Mouse (Mus musculus) limb, embryonic 10.5 days (tissue): ENCODE data around the gene Arpp21. TPM values are rescaled to one million over a fixed set of nuclear protein-coding genes. Genes with fewer than 3 reads are reported as not detected.

Experiments used
- DNase-seq: peaks from one replicate; pipeline ENCODE4 v3.0.0-alpha.2; 2017; ENCODE audit warnings: low spot score
- H3K27ac ChIP-seq: fragments of 300-500 bp; sonication (generic); 2 replicates; pipeline ENCODE4 v1.5.1; 2016; ENCODE audit warnings: mild to moderate bottlenecking
- H3K27me3 ChIP-seq: fragments of 300-500 bp; sonication (generic); 2 replicates; pipeline ENCODE4 v1.6.1; 2016; ENCODE audit warnings: low read depth, mild to moderate bottlenecking; ENCODE audit not compliant: poor library complexity, severe bottlenecking
- H3K36me3 ChIP-seq: fragments of 300-500 bp; sonication (generic); 2 replicates; pipeline ENCODE4 v1.6.1; 2016; ENCODE audit warnings: mild to moderate bottlenecking, moderate library complexity
- H3K4me1 ChIP-seq: fragments of 300-500 bp; sonication (generic); 2 replicates; pipeline ENCODE4 v1.6.1; 2016
- H3K4me3 ChIP-seq: fragments of 300-500 bp; sonication (generic); 2 replicates; pipeline ENCODE4 v1.5.1; 2016; ENCODE audit warnings: mild to moderate bottlenecking, moderate library complexity
- H3K9me3 ChIP-seq: fragments of 300-500 bp; sonication (generic); replicated peaks from 2 replicates; pipeline ENCODE4 v1.6.1; 2016; ENCODE audit warnings: mild to moderate bottlenecking
- WGBS: fragments of 180-500 bp; shearing (Covaris S2); methylation state at CpG from one replicate; pipeline ENCODE4 v1.1.7; 2016; 5-methylcytosine and 5-hydroxymethylcytosine counted together
- polyA plus RNA-seq: library from polyadenylated mRNA; unstranded; fragments of >200 nt; fragmentation: Nextera tagmentation; extraction: Ambion mirVana; gene quantifications from 2 replicates; pipeline ENCODE4 v1.2.1, GENCODE M21; 2016

The Arpp21 gene
- polyA plus RNA-seq, 1 experiment from 2014 or later: 1.2 TPM

GRCm38 (mm10) chr9:112226511-112226910 lies 9.2 kb downstream of the Arpp21 start:
- Histone ChIP-seq H3K4me3 (no peak overlapping the region), H3K27me3 (peaks cover 3% of the 10 kb centered on the region; the same call in 1 of the 2 replicates), H3K9me3 (no peaks in the 10 kb centered on the region), H3K4me1 (no peaks in the 10 kb centered on the region), H3K27ac (no peak overlapping the region), H3K36me3 (no peaks in the 10 kb centered on the region)
- DNase-seq: no peak
- WGBS: 60% methylated on average over 1 of the region's 1 CpGs

DNA sequence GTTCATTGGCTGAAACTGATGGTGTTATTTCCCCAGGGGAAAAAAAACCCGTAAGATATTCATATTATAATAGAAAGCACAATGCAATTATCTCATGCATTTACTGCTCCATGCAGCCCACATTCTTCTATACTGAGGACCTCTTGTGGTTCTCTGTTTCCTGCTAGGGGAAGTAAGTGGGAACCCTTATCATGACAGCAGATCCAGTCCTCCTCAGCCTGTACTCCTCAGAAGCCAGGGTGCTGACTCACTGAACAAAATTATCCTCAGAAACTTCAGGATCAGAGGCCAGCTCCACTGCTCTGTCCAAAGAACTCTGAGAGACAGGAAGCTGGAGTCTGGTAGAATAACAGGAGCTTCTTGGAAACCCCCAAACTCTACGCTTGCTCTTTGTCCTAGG lies 10.7 kb downstream of the Arpp21 start:
- WGBS: 86% methylated on average over 2 of the region's 2 CpGs
- H3K4me3 ChIP-seq: no peak overlapping the region
- no peak overlapping the region for H3K27ac ChIP-seq
- no peaks in the 10 kb centered on the region for H3K9me3 ChIP-seq
- no peak for DNase-seq
- H3K27me3 ChIP-seq: no peaks in the 10 kb centered on the region
- H3K36me3 ChIP-seq: no peaks in the 10 kb centered on the region
- H3K4me1 ChIP-seq: no peaks in the 10 kb centered on the region

DNA sequence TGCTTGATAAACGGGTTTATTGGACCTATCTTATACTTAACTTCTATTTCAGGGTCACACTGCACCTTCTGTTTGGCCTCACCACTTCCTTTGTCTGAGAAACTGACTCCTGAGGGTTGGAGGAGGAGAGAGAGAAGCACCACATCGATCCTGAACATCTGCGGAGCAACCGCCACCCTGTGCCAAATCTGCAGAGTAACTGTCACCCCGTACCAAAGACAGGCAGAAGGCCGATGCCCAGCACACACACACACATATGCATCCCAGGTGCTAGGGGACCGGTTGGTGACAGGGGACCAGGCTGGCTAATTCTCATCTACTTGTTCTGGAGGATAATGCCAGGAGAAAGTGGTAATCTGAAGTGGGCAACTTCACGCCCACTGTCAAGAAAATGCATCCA lies 16.4 kb downstream of the Arpp21 start:
- Histone ChIP-seq H3K4me3 (no peak overlapping the region), H3K9me3 (no peaks in the 10 kb centered on the region), H3K4me1 (peaks cover 8% of the 10 kb centered on the region; the same call in 1 of the 2 replicates), H3K36me3 (no peaks in the 10 kb centered on the region), H3K27me3 (no peaks in the 10 kb centered on the region), H3K27ac (no peak overlapping the region)
- DNase-seq: no peak
- WGBS: 87% methylated on average over 8 of the region's 8 CpGs

- Histone ChIP-seq H3K4me1 (peaks cover 13% of the 10 kb centered on the region), H3K27ac (no peak overlapping the region), H3K27me3 (no peaks in the 10 kb centered on the region), H3K9me3 (no peaks in the 10 kb centered on the region), H3K4me3 (no peak overlapping the region), H3K36me3 (no peaks in the 10 kb centered on the region)
- DNase-seq: no peak
- 88% methylated on average over 3 of the region's 3 CpGs for WGBS
Observed at GRCm38 (mm10) chr9:112218237-112218636, 17.5 kb downstream of the Arpp21 start.

DNA sequence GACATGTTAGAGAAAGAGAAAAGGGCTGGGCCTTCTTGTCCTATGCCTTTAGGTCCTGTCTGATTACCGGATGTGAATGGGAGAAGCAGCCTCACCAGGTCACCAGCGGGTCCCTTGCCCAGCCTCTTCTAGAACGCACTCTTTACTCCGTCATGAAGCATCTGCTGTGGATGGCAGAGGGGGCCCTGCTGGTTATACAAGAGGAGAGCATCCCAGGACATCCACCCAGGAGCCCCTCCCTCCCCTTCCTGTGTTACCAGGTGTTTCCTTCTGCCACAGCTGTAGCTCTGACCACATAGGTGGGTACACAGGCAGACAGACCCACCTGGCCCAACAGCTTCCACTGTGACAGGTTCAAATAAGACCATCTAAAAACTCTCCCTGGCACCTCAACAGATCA lies 18.6 kb downstream of the Arpp21 start:
- 88% methylated on average over 4 of the region's 4 CpGs for WGBS
- Histone ChIP-seq H3K27ac (no peak overlapping the region), H3K9me3 (no peaks in the 10 kb centered on the region), H3K36me3 (no peaks in the 10 kb centered on the region), H3K4me3 (no peak overlapping the region), H3K4me1 (peaks cover 13% of the 10 kb centered on the region), H3K27me3 (no peaks in the 10 kb centered on the region)
- no peak for DNase-seq

DNA sequence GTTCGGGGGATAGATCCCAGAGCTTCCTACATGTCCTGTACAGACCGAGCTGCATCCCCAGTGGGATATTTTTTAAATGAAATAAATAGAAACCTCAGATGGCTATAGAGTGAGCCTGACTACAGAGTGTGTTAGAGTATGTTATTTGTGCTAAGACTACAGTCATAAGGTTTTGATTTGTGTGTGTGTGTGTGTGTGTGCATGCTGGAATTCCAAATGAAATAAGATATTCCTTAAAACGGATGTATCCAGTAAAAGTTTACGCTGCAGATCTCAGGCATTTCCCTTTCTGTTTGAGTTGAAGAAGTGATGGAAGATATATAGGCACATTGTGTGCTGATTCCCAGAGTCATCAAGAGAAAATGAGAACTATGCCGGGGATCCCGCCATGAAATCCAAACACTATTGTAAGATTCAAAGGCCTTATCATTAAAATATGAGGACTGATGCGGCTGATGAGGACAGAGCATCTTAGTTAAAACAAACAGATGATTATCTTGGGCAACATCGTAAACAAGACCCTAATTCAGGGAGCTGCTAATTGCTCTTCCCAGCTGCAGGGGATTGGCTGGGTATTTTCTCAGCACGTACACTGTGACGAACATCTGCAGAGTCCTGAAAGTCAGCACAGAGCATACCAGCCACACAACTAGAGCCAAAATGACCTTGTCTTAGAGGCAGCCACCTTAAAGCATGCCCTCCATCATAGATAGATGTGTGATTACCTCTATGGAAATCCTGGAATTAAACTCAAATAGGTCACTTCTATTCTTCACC lies 20.5 kb downstream of the Arpp21 start:
- Histone ChIP-seq H3K4me3 (no peak overlapping the region), H3K36me3 (no peaks in the 10 kb centered on the region), H3K27ac (no peak overlapping the region), H3K9me3 (no peaks in the 10 kb centered on the region), H3K4me1 (peaks cover 13% of the 10 kb centered on the region), H3K27me3 (no peaks in the 10 kb centered on the region)
- WGBS: 43% methylated on average over 10 of the region's 10 CpGs
- DNase-seq: no peak

GRCm38 (mm10) chr9:112213411-112214255 lies 22.1 kb downstream of the Arpp21 start:
- 51% methylated on average over 10 of the region's 10 CpGs for WGBS
- no peak for DNase-seq
- Histone ChIP-seq H3K4me3 (no peak overlapping the region), H3K9me3 (no peaks in the 10 kb centered on the region), H3K4me1 (peaks cover 13% of the 10 kb centered on the region), H3K36me3 (no peaks in the 10 kb centered on the region), H3K27ac (no peak overlapping the region), H3K27me3 (no peaks in the 10 kb centered on the region)

DNA sequence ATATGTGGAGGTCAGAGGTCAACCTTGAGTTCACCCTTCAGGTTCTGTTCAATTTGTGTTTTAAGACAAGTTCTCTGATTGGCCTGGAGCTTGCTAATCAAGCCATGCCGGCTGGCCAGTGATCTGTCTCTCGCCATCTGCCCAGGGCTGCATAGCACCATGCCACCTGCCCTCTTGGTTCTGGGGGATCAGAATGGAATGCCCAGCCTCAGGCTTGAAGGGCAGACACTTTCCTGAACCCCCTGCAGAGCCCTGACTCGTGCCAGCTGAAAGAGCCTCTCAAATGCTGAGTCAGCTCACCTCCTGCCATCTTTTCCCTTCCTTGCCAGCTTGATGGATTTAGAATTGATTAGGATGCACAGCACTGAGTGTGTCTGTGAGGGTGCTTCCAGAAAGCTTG lies 25.9 kb downstream of the Arpp21 start:
- H3K4me1 ChIP-seq: peaks cover 10% of the 10 kb centered on the region
- H3K27ac ChIP-seq: no peak overlapping the region
- DNase-seq: no peak
- no peaks in the 10 kb centered on the region for H3K27me3 ChIP-seq
- no peak overlapping the region for H3K4me3 ChIP-seq
- WGBS: 58% methylated on average over 3 of the region's 3 CpGs
- no peaks in the 10 kb centered on the region for H3K36me3 ChIP-seq
- no peaks in the 10 kb centered on the region for H3K9me3 ChIP-seq

DNA sequence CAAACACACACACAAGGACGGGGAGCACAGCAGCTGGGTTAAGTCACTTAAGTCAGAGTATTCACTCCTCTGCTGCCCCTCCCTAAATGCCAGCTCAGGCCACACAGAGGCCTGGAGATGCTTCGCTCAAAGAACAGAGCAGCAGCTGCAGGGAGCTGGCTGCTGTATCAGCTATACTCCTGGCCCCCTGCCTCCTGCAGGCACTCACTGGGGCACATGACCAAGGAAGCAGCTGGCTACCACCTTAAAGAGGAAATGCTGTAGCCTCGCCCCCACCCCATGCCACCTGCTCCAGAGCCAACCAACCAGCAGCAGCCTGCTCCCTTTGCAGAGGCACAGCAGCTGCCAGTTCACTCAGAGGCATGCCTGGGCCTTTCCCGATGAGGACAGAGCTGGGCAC lies 28.0 kb downstream of the Arpp21 start:
- Histone ChIP-seq H3K4me3 (no peak overlapping the region), H3K36me3 (no peaks in the 10 kb centered on the region), H3K4me1 (peaks cover 5% of the 10 kb centered on the region), H3K27me3 (no peaks in the 10 kb centered on the region), H3K27ac (no peak overlapping the region), H3K9me3 (no peaks in the 10 kb centered on the region)
- no peak for DNase-seq
- 36% methylated on average over 4 of the region's 4 CpGs for WGBS

DNA sequence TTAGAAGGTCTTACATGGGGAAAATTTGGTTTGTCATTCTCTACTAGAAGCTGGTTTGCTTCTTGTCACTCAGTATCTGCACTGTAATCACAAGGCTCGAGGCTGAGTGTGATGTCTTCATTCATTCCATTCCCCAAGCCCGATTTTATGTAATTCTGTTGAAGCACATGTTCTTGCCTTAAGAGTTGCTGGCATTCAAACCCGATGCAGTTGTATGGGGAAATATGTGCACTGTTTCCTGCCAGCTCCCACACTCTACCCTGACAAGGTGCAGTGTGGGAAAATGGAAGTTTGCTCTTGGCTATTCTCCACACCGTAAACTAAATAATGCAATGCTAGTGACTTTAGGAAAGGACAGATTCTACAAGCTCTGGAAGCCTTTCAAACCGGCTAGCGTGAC lies 37.4 kb downstream of the Arpp21 start:
- H3K36me3 ChIP-seq: no peaks in the 10 kb centered on the region
- no peak for DNase-seq
- no peaks in the 10 kb centered on the region for H3K9me3 ChIP-seq
- H3K4me3 ChIP-seq: no peak overlapping the region
- 91% methylated on average over 6 of the region's 6 CpGs for WGBS
- H3K27me3 ChIP-seq: no peaks in the 10 kb centered on the region
- no peaks in the 10 kb centered on the region for H3K4me1 ChIP-seq
- H3K27ac ChIP-seq: no peak overlapping the region

- no peak overlapping the region for H3K4me3 ChIP-seq
- no peaks in the 10 kb centered on the region for H3K9me3 ChIP-seq
- H3K4me1 ChIP-seq: no peaks in the 10 kb centered on the region
- H3K27me3 ChIP-seq: no peaks in the 10 kb centered on the region
- H3K36me3 ChIP-seq: no peaks in the 10 kb centered on the region
- H3K27ac ChIP-seq: no peak overlapping the region
- DNase-seq: no peak
Observed at GRCm38 (mm10) chr9:112194049-112194448, 41.7 kb downstream of the Arpp21 start.

GRCm38 (mm10) chr9:112189394-112189793 lies 46.3 kb downstream of the Arpp21 start:
- DNase-seq: no peak
- Histone ChIP-seq H3K4me3 (no peak overlapping the region), H3K27me3 (0 out of 2 replicates have a peak, but pooled peaks cover 5% of the 10 kb centered on the region), H3K27ac (no peak overlapping the region), H3K36me3 (no peaks in the 10 kb centered on the region), H3K4me1 (peaks cover 21% of the 10 kb centered on the region), H3K9me3 (no peaks in the 10 kb centered on the region)
- WGBS: 94% methylated on average over 10 of the region's 10 CpGs

- H3K27ac ChIP-seq: no peak overlapping the region
- no peak overlapping the region for H3K4me3 ChIP-seq
- H3K9me3 ChIP-seq: no peaks in the 10 kb centered on the region
- 69% methylated on average over 12 of the region's 12 CpGs for WGBS
- peaks cover 21% of the 10 kb centered on the region for H3K4me1 ChIP-seq
- no peak for DNase-seq
- H3K36me3 ChIP-seq: no peaks in the 10 kb centered on the region
- 0 out of 2 replicates have a peak, but pooled peaks cover 5% of the 10 kb centered on the region for H3K27me3 ChIP-seq
Observed at GRCm38 (mm10) chr9:112188358-112188893, 47.3 kb downstream of the Arpp21 start.
